Mouse (Mus musculus): Measurements from ENCODE around the gene Xpo4. TPM values are rescaled to one million over a fixed set of nuclear protein-coding genes. Genes with fewer than 3 reads are reported as not detected.

The Xpo4 gene
- polyA plus RNA-seq (2015; fragmentation: Nextera tagmentation; extraction: Ambion mirVana) = 11.1 and 12.6 TPM in 2 replicates

GRCm38 (mm10) chr14:57664822-57665627, at the start of gene Xpo4:
Xpo4 (minus strand) TSS chr14:57665430.
- Histone ChIP-seq H3K4me2 (peak within 1 kb of the TSS; percentile 81), H3K9me3 (replicated peaks) (no peaks in the 10 kb centered on the region), H3K27me3 (no peaks in the 10 kb centered on the region), H3K9ac (peak within 1 kb of the TSS; percentile 93), H3K4me1 (replicated peaks) (peaks cover 9% of the 10 kb centered on the region; the same call in 1 of the 2 replicates), H3K4me3 (peak within 1 kb of the TSS; percentile 90), H3K36me3 (no peaks in the 10 kb centered on the region), H3K27ac (peak within 1 kb of the TSS; percentile 96)
- WGBS = under 1% methylated on average over 80 of the region's 80 CpGs
- peak; percentile 90 for ATAC-seq (replicated peaks; ENCODE audit: insufficient number of reproducible peaks, insufficient read depth, low FRiP score, low read depth)

DNA sequence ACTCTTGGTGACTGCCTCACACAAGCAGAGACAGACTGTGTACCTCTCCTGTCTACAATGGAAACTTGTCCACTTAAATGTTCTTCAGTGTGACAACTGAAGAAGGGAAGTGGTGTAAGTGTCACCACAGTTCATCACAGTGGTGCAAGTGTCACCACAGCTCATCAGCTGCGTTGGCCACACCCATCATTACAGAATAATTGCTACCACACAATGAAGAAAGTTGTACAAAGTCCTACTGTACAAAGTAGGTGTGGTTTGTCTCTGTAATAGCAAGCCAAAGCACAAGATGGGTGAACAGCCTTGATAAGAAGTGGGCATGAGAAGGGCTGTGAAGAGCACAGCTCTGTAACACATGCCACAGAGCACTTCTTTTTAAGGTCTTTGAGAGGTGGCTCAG, 47.7 kb upstream of the Xpo4 start:
- Histone ChIP-seq H3K27ac (no peak overlapping the region), H3K4me2 (no peak overlapping the region), H3K4me1 (replicated peaks) (peaks cover 37% of the 10 kb centered on the region), H3K4me3 (no peak overlapping the region), H3K27me3 (no peaks in the 10 kb centered on the region), H3K9ac (no peak overlapping the region), H3K36me3 (peaks cover 9% of the 10 kb centered on the region; the same call in 1 of the 2 replicates), H3K9me3 (replicated peaks) (no peaks in the 10 kb centered on the region)
- no peak for ATAC-seq (replicated peaks; ENCODE audit: insufficient number of reproducible peaks, insufficient read depth, low FRiP score, low read depth)
- WGBS = 71% methylated on average over 1 of the region's 1 CpGs

DNA sequence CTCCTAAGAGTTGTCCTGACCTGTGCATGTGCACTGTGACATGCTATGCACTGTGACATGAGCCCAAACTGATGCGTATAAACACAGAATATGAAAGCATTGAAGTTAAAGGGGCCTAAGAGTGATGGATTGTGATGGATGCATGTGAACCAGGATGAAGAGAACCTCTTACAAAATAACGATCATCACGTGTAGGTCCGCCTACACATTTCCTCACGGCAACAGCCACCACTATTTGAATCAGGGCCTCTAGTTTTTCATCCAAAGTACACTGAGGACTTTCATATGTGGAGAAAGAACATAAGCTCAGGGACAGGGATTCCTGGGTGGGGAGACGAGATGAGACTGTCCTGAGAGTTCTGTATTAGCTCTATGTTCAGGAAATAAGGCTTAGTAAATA, 45.8 kb upstream of the Xpo4 start:
- 76% methylated on average over 6 of the region's 6 CpGs for WGBS
- Histone ChIP-seq H3K4me3 (no peak overlapping the region), H3K9me3 (replicated peaks) (no peaks in the 10 kb centered on the region), H3K36me3 (peaks cover 4% of the 10 kb centered on the region; the same call in 1 of the 2 replicates), H3K9ac (no peak overlapping the region), H3K27ac (no peak overlapping the region), H3K27me3 (no peaks in the 10 kb centered on the region), H3K4me1 (replicated peaks) (peaks cover 47% of the 10 kb centered on the region), H3K4me2 (no peak overlapping the region)
- ATAC-seq (replicated peaks; ENCODE audit: insufficient number of reproducible peaks, insufficient read depth, low FRiP score, low read depth) = no peak

- Histone ChIP-seq H3K27me3 (no peaks in the 10 kb centered on the region), H3K4me1 (replicated peaks) (peaks cover 39% of the 10 kb centered on the region), H3K4me2 (peak overlapping the region; percentile 30), H3K9me3 (replicated peaks) (no peaks in the 10 kb centered on the region), H3K27ac (peak overlapping the region; percentile 80), H3K36me3 (peaks cover 4% of the 10 kb centered on the region; the same call in 1 of the 2 replicates), H3K4me3 (no peak overlapping the region), H3K9ac (0 out of 2 replicates have a peak overlapping the region, but pooled peaks have one; percentile 6)
- WGBS = 42% methylated on average over 10 of the region's 10 CpGs
- peak; percentile 66 for ATAC-seq (replicated peaks; ENCODE audit: insufficient number of reproducible peaks, insufficient read depth, low FRiP score, low read depth)
Measured at GRCm38 (mm10) chr14:57709171-57709570, 43.9 kb upstream of the Xpo4 start.

- Histone ChIP-seq H3K27me3 (no peaks in the 10 kb centered on the region), H3K36me3 (peaks cover 4% of the 10 kb centered on the region; the same call in 1 of the 2 replicates), H3K4me3 (no peak overlapping the region), H3K4me2 (peak overlapping the region; percentile 30), H3K9me3 (replicated peaks) (no peaks in the 10 kb centered on the region), H3K27ac (peak overlapping the region; percentile 80), H3K9ac (no peak overlapping the region), H3K4me1 (replicated peaks) (peaks cover 37% of the 10 kb centered on the region)
- WGBS = 46% methylated on average over 7 of the region's 7 CpGs
- ATAC-seq (replicated peaks; ENCODE audit: insufficient number of reproducible peaks, insufficient read depth, low FRiP score, low read depth) = no peak
Measured at GRCm38 (mm10) chr14:57708580-57708979, 43.4 kb upstream of the Xpo4 start.

DNA sequence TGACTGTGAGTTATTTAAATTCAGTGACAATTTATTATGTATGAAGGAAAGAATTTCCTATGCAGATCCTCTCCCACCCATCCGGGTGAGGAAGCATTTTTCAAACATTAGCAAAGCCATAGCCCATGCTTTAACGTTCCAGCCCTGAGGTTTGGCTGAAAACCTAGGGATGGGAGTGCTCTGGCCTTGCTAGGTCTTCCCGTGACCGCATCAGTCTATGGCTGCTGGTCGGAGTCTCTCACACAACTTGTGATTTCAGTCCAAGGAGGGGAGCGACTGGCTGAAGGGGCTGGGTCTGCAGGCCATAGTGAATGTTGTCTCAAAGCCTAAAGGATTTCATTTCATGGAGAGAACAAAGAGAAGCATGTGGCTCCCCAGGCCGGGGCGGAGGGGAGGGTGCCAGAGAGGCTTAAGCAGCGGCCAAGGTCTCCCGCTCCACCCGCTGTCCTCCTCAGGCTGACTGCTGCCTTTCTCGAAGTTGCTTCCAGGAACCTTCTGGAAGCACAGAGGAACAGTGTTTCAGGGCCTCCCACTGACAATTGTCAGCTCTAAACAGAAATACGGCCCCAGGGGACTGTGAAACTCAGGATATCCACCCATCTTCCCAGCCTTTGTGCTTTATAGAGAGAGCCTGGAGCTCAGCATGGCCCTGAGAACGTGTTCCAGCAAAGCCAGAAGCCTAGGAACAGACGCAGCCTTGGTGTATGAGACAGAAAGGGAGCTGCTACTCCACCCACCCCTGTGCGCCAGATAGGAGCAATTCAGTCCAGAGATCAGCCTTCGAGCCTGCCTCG, 42.1 kb upstream of the Xpo4 start:
- peaks cover 6% of the 10 kb centered on the region; the same call in 1 of the 2 replicates for H3K36me3 ChIP-seq
- no peak overlapping the region for H3K4me3 ChIP-seq
- H3K27ac ChIP-seq = peak overlapping the region; percentile 80
- peak overlapping the region; percentile 39 for H3K9ac ChIP-seq
- H3K4me1 ChIP-seq (replicated peaks) = peaks cover 34% of the 10 kb centered on the region
- ATAC-seq (replicated peaks; ENCODE audit: insufficient number of reproducible peaks, insufficient read depth, low FRiP score, low read depth) = 0 out of 2 replicates have a peak, but pooled peaks have one; percentile 13
- WGBS = 53% methylated on average over 18 of the region's 18 CpGs
- no peaks in the 10 kb centered on the region for H3K9me3 ChIP-seq (replicated peaks)
- H3K4me2 ChIP-seq = no peak overlapping the region
- H3K27me3 ChIP-seq = no peaks in the 10 kb centered on the region

- no peak overlapping the region for H3K4me3 ChIP-seq
- H3K4me2 ChIP-seq = no peak overlapping the region
- no peak overlapping the region for H3K9ac ChIP-seq
- H3K27me3 ChIP-seq = no peaks in the 10 kb centered on the region
- peaks cover 9% of the 10 kb centered on the region; the same call in 1 of the 2 replicates for H3K36me3 ChIP-seq
- H3K9me3 ChIP-seq (replicated peaks) = no peaks in the 10 kb centered on the region
- WGBS = 79% methylated on average over 4 of the region's 4 CpGs
- ATAC-seq (replicated peaks; ENCODE audit: insufficient number of reproducible peaks, insufficient read depth, low FRiP score, low read depth) = no peak
- H3K27ac ChIP-seq = peak overlapping the region; percentile 80
- H3K4me1 ChIP-seq (replicated peaks) = peaks cover 34% of the 10 kb centered on the region
Measured at GRCm38 (mm10) chr14:57706760-57707099, 41.5 kb upstream of the Xpo4 start.

DNA sequence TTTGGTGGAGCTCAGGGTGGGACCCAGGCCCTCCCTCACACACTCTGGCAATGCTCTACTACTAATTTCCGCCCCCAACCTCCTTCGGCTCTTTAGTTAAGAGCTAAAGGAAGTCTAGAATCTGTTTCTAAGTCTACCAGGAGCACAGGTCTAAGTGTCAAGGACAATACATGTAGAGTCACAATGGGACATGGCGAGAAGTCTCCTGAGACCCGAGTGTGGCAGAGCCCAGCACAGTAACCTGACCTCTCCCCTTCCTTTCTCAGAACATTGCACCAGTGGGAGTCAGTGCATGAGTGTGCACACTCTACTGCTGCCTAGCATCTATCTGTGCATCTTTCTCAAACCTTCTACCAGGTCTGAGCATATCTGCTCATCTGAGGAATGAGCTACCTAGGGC, 40.5 kb upstream of the Xpo4 start:
- Histone ChIP-seq H3K27me3 (no peaks in the 10 kb centered on the region), H3K9ac (no peak overlapping the region), H3K36me3 (peaks cover 9% of the 10 kb centered on the region; the same call in 1 of the 2 replicates), H3K4me1 (replicated peaks) (peaks cover 34% of the 10 kb centered on the region), H3K27ac (no peak overlapping the region), H3K4me3 (no peak overlapping the region), H3K4me2 (no peak overlapping the region), H3K9me3 (replicated peaks) (no peaks in the 10 kb centered on the region)
- no peak for ATAC-seq (replicated peaks; ENCODE audit: insufficient number of reproducible peaks, insufficient read depth, low FRiP score, low read depth)
- 86% methylated on average over 4 of the region's 4 CpGs for WGBS

- Histone ChIP-seq H3K27me3 (no peaks in the 10 kb centered on the region), H3K9ac (no peak overlapping the region), H3K9me3 (replicated peaks) (no peaks in the 10 kb centered on the region), H3K27ac (no peak overlapping the region), H3K4me1 (replicated peaks) (peaks cover 34% of the 10 kb centered on the region), H3K4me3 (no peak overlapping the region), H3K36me3 (peaks cover 15% of the 10 kb centered on the region), H3K4me2 (no peak overlapping the region)
- ATAC-seq (replicated peaks; ENCODE audit: insufficient number of reproducible peaks, insufficient read depth, low FRiP score, low read depth) = no peak
- WGBS = 83% methylated on average over 4 of the region's 4 CpGs
Measured at GRCm38 (mm10) chr14:57705075-57705474, 39.8 kb upstream of the Xpo4 start.

- WGBS = 76% methylated on average over 12 of the region's 12 CpGs
- ATAC-seq (replicated peaks; ENCODE audit: insufficient number of reproducible peaks, insufficient read depth, low FRiP score, low read depth) = no peak
- H3K4me2 ChIP-seq = no peak overlapping the region
- no peaks in the 10 kb centered on the region for H3K9me3 ChIP-seq (replicated peaks)
- peaks cover 39% of the 10 kb centered on the region for H3K36me3 ChIP-seq
- H3K9ac ChIP-seq = no peak overlapping the region
- H3K27ac ChIP-seq = no peak overlapping the region
- no peaks in the 10 kb centered on the region for H3K27me3 ChIP-seq
- peaks cover 6% of the 10 kb centered on the region for H3K4me1 ChIP-seq (replicated peaks)
- no peak overlapping the region for H3K4me3 ChIP-seq
Measured at GRCm38 (mm10) chr14:57701915-57702477, 36.8 kb upstream of the Xpo4 start.

DNA sequence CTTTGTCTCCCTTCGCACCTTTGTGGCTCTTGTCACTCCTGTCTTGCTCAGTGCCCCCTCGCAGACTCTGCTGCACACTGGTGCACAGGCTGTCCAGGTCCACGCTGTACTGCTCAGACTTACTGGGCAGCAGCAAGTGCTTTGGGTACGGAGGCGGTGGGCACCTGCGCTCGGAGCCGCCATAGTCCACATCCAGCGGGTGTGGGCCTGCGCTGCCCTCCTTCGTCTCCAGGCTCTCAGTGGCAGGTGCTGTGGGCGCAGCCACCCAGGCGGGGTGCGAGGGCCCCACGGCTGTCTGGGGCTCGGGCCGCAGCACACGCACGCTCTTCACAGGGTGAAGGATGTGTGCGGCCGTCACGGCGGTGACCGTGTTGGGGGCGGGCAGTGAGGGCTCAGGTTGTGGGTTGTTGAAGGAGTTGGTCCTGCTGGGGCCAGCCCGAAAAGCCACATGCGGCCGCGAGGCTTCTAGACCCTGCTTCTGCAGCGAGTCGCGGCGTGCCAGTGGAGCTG, 34.3 kb upstream of the Xpo4 start:
- H3K4me1 ChIP-seq (replicated peaks) = no peaks in the 10 kb centered on the region
- H3K27me3 ChIP-seq = no peaks in the 10 kb centered on the region
- H3K9ac ChIP-seq = no peak overlapping the region
- no peak overlapping the region for H3K27ac ChIP-seq
- H3K4me3 ChIP-seq = no peak overlapping the region
- 95% methylated on average over 33 of the region's 33 CpGs for WGBS
- no peak for ATAC-seq (replicated peaks; ENCODE audit: insufficient number of reproducible peaks, insufficient read depth, low FRiP score, low read depth)
- peaks cover 62% of the 10 kb centered on the region for H3K36me3 ChIP-seq
- no peak overlapping the region for H3K4me2 ChIP-seq
- H3K9me3 ChIP-seq (replicated peaks) = no peaks in the 10 kb centered on the region
